ENCODE assay signal across 8 mouse cellular contexts in genomic region chr2:121223010-121223409, GRCm38 (mm10). TPM values are rescaled to one million over a fixed set of nuclear protein-coding genes. Genes with fewer than 3 reads are reported as not detected.
DNase-seq lines count a peak whose midpoint lies in the region; ATAC-seq lines count a peak whose summit lies in the region.

No protein-coding gene starts in this region.

- no peak overlapping the region for H3K4me2 ChIP-seq in midbrain, embryonic 14.5 days (ENCODE audit: low read length)
- H3K4me2 ChIP-seq in midbrain, embryonic 13.5 days (replicated peaks) = no peak overlapping the region

- intact Hi-C loops in left cerebral cortex, postnatal 4 days (cut with DNase I) = no loop called here
- intact Hi-C loops in heart, postnatal 25 days (cut with DNase I) = no loop called here

- peaks cover 92% of the 10 kb centered on the region for H3K36me3 ChIP-seq in midbrain, embryonic 14.5 days (ENCODE audit: control insufficient read depth, insufficient read depth, low read length)
- peaks cover 89% of the 10 kb centered on the region for H3K36me3 ChIP-seq in midbrain, embryonic 13.5 days

- H3K4me1 ChIP-seq in midbrain, embryonic 14.5 days (ENCODE audit: control insufficient read depth, insufficient read depth, low read length) = no peaks in the 10 kb centered on the region
- H3K4me1 ChIP-seq in midbrain, embryonic 13.5 days (replicated peaks) = no peaks in the 10 kb centered on the region

- no peak for ATAC-seq in midbrain, embryonic 14.5 days (ENCODE audit: low FRiP score, low TSS enrichment)
- ATAC-seq in midbrain, embryonic 13.5 days = no peak

- no peak overlapping the region for H3K27ac ChIP-seq in midbrain, embryonic 14.5 days (replicated peaks; ENCODE audit: low read depth, low read length)
- H3K27ac ChIP-seq in midbrain, embryonic 13.5 days = no peak overlapping the region

- H3K4me3 ChIP-seq in midbrain, embryonic 14.5 days (replicated peaks; ENCODE audit: low read depth, low read length) = no peak overlapping the region
- no peak overlapping the region for H3K4me3 ChIP-seq in midbrain, embryonic 13.5 days (replicated peaks)

- peak; percentile 11 for DNase-seq in midbrain, embryonic 14.5 days
- peak; percentile 72 for DNase-seq in adrenal gland, adult 8-10 months
- peak; percentile 73 for DNase-seq in fibroblast of lung, adult 2 months (ENCODE audit: low read depth)
- peak; percentile 13 for DNase-seq in left cerebral cortex, postnatal 4 days
- DNase-seq in gastrocnemius, postnatal 10 days = no peak
- no peak for DNase-seq in thymus, postnatal 10 days (ENCODE audit: low spot score in 2 of 2)
- DNase-seq in heart, postnatal 25 days (ENCODE audit: low spot score) = no peak

- no peaks in the 10 kb centered on the region for H3K27me3 ChIP-seq in midbrain, embryonic 14.5 days (ENCODE audit: control insufficient read depth, insufficient read depth, low read length)
- H3K27me3 ChIP-seq in midbrain, embryonic 13.5 days = no peaks in the 10 kb centered on the region

- no peak overlapping the region for H3K9ac ChIP-seq in midbrain, embryonic 14.5 days (replicated peaks; ENCODE audit: low read length)
- H3K9ac ChIP-seq in midbrain, embryonic 13.5 days (replicated peaks) = no peak overlapping the region

- no peaks in the 10 kb centered on the region for H3K9me3 ChIP-seq in midbrain, embryonic 14.5 days (ENCODE audit: control insufficient read depth, low read length)
- no peaks in the 10 kb centered on the region for H3K9me3 ChIP-seq in midbrain, embryonic 13.5 days

- 88% methylated on average over 2 of the region's 2 CpGs for WGBS in midbrain, embryonic 14.5 days
- 96% methylated on average over 2 of the region's 2 CpGs for WGBS in midbrain, embryonic 13.5 days

RNA-seq across cellular contexts. Expression of gene Trp53bp1, which starts 48.2 kb away (rescaled TPM):
- polyA plus RNA-seq in midbrain, embryonic 14.5 days (2014; fragmentation: Nextera tagmentation; extraction: Ambion mirVana) = 146 and 193 TPM in 2 replicates
- polyA plus RNA-seq in midbrain, embryonic 13.5 days (2015; fragmentation: Nextera tagmentation; extraction: Ambion mirVana) = 212 and 229 TPM in 2 replicates
- total RNA-seq in adrenal gland, adult 8-10 months (2022) = 100 to 1,000 TPM in 1 of 4 experiments, 10 to 100 TPM in 3; 81.3 to 124 (median 91.5) TPM
- total RNA-seq in left cerebral cortex, postnatal 4 days (2021) = 100 to 1,000 TPM; 238 to 265 TPM
- 10 to 100 TPM; 20.4 to 26.7 TPM for total RNA-seq in gastrocnemius, postnatal 10 days (2021)
- 10 to 100 TPM; 28.4 to 28.9 TPM for total RNA-seq in heart, postnatal 25 days (2021)

RNA-seq across cellular contexts. Expression of gene Zscan29, which starts 52.1 kb away (rescaled TPM):
- polyA plus RNA-seq in midbrain, embryonic 14.5 days (2014; fragmentation: Nextera tagmentation; extraction: Ambion mirVana) = 8.0 and 9.3 TPM in 2 replicates
- polyA plus RNA-seq in midbrain, embryonic 13.5 days (2015; fragmentation: Nextera tagmentation; extraction: Ambion mirVana) = 10.5 and 10.9 TPM in 2 replicates
- total RNA-seq in adrenal gland, adult 8-10 months (2022) = 10 to 100 TPM; 16.8 to 19.6 (median 18.6) TPM
- total RNA-seq in left cerebral cortex, postnatal 4 days (2021) = 1 to 10 TPM; 7.3 to 7.9 TPM
- total RNA-seq in gastrocnemius, postnatal 10 days (2021) = 1 to 10 TPM; 4.2 to 5.2 TPM
- 1 to 10 TPM; 6.6 to 8.2 TPM for total RNA-seq in heart, postnatal 25 days (2021)

RNA-seq across cellular contexts. Expression of gene Tubgcp4, which starts 52.6 kb away (rescaled TPM):
- 35.9 and 49.2 TPM in 2 replicates for polyA plus RNA-seq in midbrain, embryonic 14.5 days (2014; fragmentation: Nextera tagmentation; extraction: Ambion mirVana)
- 63.9 and 67.9 TPM in 2 replicates for polyA plus RNA-seq in midbrain, embryonic 13.5 days (2015; fragmentation: Nextera tagmentation; extraction: Ambion mirVana)
- 10 to 100 TPM; 43.8 to 53.2 (median 44.6) TPM for total RNA-seq in adrenal gland, adult 8-10 months (2022)
- total RNA-seq in left cerebral cortex, postnatal 4 days (2021) = 10 to 100 TPM; 32.3 to 34.5 TPM
- 10 to 100 TPM; 10.5 to 16.2 TPM for total RNA-seq in gastrocnemius, postnatal 10 days (2021)
- 10 to 100 TPM; 11.4 to 17.6 TPM for total RNA-seq in heart, postnatal 25 days (2021)

Comparison
In these comparisons a context has a peak if more than half of its experiments do, and no peak if none do; other contexts are left out.
1. DNase-seq: peak in midbrain, embryonic 14.5 days (single experiment), adrenal gland, adult 8-10 months (single experiment), fibroblast of lung, adult 2 months (single experiment) and left cerebral cortex, postnatal 4 days (single experiment); none in gastrocnemius, postnatal 10 days (single experiment), thymus, postnatal 10 days (0 of 2) and heart, postnatal 25 days (single experiment).